Mouse (Mus musculus) left cerebral cortex, adult 11 months (tissue): ENCODE results near the gene Limk2.

ENCODE experiments used
- DNase-seq: peaks from one replicate; pipeline ENCODE4 v3.0.0; 2022; ENCODE audit warnings: low spot score

Limk2 gene

GRCm38 (mm10) chr11:3412111-3412510 is 3.1 kb upstream of the Limk2 start:
- no peak for DNase-seq

DNA sequence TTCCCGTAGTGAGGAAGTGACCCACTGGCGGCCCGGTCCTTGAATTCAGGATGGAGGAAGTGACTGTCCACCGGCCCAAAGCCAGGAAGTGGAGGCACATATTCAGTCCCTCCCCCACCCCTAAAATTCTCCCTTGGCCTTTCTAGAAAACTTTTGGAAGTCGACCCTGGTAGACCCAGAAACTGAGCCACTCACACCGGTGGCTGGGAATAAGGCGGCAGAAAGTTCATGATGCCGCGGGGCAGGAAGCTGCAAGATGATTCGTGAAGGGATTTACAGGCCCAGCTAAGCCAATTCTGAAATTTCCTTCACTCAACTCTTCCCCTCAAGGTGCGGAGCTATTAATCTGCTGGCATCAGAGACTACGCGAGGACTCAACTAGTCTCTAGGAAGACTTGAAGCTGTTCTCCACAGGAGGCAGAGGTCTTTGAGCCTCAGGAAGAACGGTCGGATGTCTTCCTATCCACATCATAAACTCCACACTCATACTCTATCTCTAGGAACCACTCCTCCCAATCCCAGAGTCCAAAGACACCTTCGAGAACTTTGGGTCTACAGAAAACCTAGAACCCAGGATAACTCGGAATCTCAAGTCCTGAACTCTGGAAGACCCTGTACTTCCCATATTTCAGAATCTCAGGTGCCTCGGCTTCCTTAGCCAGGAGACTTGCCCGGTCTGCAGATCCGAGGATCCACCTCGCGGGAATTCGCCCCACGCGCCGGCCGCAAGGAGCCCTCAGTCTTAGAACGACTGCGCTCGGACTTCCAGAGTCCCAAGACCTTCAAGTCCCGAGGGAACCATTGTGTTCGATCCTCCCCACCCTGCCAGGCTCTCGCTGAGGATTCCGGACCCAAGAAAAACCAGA is 625 bp downstream of the Limk2 start:
- DNase-seq = no peak

DNA sequence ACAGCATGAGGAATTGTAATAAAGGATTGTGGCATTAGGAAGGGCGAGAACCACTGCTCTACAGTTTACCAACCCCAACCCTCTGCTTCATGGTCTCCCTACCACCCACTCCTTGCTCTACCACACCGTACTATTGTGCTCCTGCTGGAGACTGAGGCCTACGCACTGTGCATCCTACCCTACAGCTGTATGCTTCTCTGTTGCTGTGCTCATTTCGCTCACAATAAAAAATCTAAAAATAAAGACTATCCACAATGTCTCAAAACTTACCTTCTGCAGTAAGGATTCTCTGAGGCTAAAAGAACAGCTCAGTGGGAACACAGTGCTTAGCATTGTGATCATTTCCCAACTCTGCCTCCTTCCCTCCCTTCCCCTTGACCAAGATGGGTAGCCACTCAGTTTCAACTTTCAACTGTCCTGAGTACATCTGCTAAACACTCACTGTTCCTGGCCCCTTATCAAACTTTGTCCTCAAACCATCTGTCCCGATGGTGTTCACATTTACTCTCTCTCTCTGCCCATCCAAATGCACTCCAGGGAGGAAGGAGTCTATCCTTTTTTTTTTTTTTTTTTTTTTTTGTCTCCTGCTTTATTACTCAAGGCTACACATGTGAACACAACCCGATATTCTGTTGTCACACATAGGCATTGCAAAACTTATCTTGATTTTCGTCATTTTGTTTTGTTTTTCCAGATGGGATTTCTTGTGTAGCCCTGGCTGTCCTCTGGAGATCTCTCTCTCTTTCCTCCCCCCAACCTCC is 4.5 kb downstream of the Limk2 start:
- DNase-seq = no peak

- DNase-seq = no peak
Measured at GRCm38 (mm10) chr11:3403024-3403423, 6.0 kb downstream of the Limk2 start.

- DNase-seq = no peak
Measured at GRCm38 (mm10) chr11:3398318-3398717, 10.7 kb downstream of the Limk2 start.

- DNase-seq = peak; percentile 30
Measured at GRCm38 (mm10) chr11:3396562-3396961, 12.4 kb downstream of the Limk2 start.

GRCm38 (mm10) chr11:3396091-3396490 is 12.9 kb downstream of the Limk2 start:
- DNase-seq = no peak

DNA sequence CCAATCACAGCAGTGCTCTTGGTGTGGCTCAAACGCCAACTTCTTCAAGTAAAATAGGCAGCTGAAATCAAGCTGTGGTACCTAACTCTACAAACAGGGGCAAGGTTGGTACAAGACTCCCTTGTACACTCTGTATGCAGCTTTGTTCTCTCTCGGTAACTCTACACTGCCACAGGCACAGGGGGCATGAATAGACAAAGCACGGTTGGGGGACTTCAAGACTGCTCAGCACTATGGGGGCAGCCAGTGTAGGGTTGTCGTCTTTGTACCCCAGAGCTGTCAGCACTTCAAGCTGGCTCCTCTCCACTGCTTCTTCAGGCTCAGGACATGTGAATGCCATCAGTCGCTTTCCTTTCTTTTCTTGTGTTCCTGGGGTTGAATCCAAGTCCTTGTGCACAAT is 14.5 kb downstream of the Limk2 start:
- no peak for DNase-seq

DNA sequence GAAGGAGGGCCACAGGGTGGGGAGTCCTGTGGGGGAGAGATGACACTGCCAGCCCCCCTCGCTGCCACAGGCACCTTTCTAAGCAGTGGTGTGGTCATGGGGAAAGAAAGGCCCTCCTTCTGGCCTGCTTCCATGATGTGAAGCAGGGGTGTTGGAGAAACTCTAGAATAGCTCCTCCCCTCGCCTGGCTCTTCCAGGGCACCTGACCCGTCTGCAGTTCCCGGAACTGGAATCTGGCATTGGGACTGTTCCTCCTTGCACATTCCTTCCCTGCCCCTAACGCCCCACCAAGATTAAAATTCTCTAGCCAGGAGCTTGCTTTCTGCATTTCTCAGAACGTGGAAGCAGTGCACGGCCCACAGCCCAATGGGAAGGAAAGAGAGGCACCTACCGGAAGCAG is 16.5 kb downstream of the Limk2 start:
- DNase-seq = no peak

DNA sequence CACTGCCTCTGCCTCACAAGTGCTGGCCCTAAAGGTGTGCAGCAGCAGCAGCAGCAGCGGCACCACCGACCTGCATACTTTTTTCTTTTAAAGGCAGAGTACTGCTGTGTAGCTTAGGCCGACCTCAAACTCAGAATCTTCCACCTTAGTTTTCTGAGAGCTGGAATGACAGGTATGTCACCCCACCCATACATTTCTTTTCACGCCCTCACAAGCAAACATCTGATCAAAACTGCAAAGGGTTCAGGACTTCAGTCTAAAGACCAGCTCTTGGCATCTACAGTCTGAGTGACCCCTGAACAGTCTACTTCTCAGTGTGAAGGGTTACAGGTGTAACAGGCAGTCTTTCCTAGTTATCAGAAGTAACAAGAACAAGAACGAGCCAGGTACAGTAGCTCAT is 18.2 kb downstream of the Limk2 start:
- DNase-seq = no peak

DNA sequence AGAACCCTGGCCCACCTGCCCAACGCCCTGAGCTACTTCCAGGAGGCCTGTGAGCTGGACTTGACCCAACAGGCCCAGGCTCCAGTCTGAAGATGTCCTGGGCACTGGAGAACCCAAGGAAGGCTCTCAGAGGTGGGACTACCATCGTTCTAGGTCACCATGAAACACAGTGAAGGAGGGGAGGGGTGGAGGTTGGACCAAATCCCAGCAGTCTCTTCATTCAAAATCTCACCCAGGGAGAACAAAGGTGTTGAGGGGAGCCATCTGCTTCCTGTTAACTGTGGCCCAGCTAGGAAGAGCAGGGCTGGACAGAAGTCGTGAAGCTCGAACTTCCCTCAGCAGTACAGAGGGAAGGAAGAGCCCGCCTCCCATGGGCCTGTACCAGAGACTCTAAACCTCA is 19.0 kb downstream of the Limk2 start:
- DNase-seq = no peak

DNA sequence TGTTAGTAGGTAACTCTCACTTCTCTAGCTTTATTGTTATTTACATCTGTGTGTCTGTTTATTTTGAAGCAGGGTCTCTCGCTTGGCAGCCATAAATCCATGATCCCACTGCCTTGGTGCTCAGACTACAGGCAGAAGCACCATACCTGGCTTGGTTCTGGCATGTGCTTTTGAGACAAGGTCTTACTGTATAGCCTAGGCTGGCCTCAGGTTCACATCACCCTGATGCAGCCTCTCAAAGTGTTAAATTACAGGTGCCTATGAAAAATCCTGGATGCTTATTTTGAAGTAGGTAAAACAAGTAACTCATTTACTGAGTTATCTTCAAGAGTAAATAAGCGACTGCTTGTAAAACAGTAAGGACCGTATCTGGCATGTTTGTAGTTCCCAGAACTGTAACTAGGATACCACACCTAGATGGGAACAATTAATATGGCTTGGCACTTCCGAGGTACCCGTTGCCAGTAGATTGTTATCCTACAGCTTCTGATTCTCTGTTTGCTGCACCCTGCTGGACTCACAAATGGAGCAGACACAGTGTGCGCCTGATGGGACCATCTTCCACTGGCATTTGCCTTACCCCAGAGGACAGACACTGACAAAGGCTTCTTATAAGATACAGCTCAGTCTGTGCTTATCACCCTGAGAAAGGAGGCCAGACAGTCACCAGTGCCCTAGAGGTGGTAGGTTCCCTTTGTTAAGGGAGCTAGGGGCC is 21.4 kb downstream of the Limk2 start:
- no peak for DNase-seq

- DNase-seq = peak; percentile 77
Measured at GRCm38 (mm10) chr11:3386941-3387368, 22.0 kb downstream of the Limk2 start.

GRCm38 (mm10) chr11:3382602-3383594 is 26.1 kb downstream of the Limk2 start:
- no peak for DNase-seq

GRCm38 (mm10) chr11:3381148-3381814 is 27.7 kb downstream of the Limk2 start:
- no peak for DNase-seq

DNA sequence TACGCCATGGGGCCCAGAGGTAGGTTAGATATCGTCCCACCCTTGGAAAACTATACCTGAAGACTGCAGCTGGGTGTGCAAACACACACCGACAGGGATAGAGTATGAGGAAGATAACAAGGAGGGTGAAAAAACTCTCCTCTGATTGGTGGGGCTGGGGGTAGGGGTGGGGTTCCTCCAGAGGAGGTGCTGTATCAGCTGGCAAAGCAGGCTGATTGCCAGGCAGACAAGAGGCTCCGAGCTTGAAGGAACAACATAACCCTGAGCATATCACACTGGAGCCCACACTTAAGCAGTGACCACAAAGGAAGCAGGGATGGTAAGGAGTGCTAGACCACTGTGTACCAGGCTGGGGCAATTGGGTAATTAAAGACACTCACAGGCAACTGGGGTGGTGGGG is 29.6 kb downstream of the Limk2 start:
- DNase-seq = no peak

- no peak for DNase-seq
Measured at GRCm38 (mm10) chr11:3374741-3375140, 34.2 kb downstream of the Limk2 start.

- DNase-seq = no peak
Measured at GRCm38 (mm10) chr11:3374293-3374645, 34.7 kb downstream of the Limk2 start.

DNA sequence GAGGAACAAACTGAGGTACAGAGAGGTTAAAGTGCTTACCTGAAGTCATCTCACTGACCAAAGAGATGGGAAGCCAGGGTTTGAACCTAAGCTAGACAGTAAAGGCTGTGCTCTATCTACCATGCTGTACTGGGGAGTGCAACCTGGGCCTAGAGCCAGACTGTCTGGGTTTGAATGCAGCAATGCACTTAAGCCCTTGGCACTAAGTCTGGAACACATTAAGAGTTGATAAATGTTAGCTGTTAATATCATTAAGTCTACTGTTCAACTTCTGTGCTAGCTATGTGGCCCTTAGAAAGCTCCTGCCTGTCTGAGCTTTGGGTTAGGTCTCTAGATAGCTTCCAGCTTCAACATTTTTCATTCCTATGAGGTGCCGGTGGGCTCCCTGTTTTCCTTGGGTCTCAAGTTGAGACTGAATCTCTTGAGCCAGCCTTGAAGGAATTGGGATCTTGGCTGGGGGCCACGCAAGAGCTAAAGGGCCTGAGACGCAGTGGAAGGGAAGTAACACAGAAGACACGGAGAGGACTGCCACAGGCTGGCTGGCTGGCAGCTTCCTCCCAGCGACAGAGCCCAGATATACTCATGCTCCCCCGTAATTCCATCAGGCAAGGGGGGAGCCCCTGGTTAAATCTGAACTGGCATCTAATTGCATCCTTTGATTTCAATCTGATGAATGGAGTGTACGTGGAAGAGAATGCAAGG is 35.2 kb downstream of the Limk2 start:
- no peak for DNase-seq

DNA sequence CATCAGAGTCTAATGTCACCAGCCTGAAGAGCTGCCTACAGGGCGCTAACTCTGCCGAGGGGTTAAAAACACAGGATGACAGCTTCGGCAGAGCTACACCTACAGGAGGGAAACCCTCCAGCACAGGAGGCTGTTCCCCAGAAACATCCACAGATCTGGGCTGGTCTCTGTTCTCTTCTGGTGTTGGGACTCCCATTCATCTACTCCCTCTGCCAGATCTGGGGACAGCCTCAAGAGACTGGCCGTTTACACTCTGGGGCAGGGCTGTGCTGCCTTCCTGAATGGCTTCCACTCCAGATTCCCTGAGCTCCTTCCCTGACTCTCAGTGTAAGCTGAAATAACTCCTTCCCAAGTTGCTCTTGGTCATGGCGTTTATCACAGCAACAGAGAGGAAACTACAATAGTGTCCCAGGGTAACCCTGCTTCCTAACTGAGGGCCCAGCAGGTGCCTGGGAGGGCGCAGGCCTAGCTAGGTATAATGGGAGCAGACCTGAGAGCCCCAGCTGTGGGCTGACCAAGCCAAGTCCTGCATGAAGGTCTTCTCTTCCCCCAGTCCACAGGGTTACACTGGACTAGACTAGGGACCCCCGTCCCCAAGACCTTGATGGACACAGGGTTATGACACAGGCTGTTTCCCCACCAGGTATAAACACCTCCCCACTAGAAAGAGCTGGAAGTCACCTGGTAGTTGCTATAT is 37.2 kb downstream of the Limk2 start:
- no peak for DNase-seq
